Mouse (Mus musculus): Measurements from ENCODE around the gene Lrrc3.
"Not testable (repeated sequence)": the region's sequence is repeated elsewhere in the genome, so short reads cannot be mapped to it uniquely, and the experiment has no call there.

Gene Lrrc3

DNA sequence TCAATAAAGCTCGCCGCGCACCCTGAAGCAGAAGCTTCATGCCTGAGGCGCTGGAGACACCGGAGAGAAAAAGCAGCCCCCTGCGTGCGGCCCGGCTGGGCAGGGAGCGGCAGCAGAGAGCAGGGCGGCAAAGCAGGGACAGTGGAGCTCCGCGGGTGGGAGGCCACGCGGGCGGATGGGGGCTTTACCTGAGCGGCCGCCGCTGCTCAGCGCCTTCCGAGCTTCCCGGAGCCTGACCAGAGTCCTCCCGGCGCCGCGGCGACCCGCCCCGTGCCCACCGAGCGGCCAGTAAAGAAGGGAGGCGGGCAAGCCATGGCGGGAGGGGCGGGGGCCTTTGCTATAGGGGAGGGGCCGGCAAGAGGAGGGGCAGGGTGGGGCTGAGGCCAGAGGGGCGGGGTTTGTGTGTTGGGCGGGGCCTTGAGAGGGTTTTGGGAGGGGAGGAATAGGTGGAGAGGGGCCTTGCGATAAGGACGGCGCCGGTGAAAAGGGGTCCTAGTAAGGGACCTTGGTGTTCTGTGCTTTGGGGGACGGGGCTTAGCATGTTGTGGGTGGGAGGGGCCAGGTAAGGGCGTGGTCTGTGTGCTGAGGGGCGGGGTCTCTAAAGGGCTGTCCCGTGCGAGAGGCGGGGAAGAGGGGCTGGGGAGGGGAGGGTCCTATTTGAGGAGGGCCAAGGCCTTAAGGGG is at the start of gene Lrrc3:
Gene Lrrc3, minus strand, starts transcription at position 326 of the 683 bp plus-strand sequence.
- no peak for DNase-seq (ENCODE audit: low read depth in 1 of 2, low spot score in 2 of 2)

DNA sequence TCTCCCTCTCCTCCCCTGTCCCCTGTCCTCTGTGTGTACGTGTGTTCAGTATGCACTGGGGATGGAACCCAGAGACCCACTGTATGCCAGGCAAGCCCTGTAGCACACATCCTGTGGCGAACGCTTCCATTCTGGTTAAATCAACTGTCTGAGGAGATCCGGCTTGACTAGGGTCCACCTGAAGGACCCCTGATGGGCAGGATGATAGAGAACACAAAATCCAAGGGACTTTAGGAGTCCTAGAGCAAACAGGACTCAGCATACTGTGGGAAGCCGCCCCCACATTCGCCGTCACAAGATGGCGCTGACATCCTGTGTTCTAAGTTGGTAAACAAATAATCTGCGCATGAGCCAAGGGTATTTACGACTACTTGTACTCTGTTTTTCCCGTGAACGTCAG is 48.1 kb upstream of the Lrrc3 start:
- DNase-seq (ENCODE audit: low read depth in 1 of 2, low spot score in 2 of 2), result not testable (repeated sequence)

DNA sequence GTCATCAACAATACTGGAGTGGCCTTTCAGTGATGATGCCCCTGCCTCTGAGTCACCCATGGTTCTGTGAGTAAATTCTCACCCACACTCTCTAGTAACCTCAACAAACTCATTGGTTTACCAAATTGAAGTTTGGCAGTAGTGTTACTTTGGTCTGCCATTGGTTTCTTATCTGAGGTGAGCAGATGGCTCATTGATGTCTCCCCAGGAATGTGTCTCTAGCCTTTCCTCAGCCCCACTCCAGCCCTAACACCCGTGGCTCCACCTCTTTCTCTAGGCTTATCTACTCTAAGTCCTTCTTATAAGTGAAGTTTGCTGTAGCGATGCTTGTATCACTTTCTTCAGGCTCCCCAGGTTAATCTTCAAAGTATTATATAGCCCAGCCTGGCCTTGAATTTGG is 37.3 kb upstream of the Lrrc3 start:
- DNase-seq (ENCODE audit: low read depth in 1 of 2, low spot score in 2 of 2), result no peak

DNA sequence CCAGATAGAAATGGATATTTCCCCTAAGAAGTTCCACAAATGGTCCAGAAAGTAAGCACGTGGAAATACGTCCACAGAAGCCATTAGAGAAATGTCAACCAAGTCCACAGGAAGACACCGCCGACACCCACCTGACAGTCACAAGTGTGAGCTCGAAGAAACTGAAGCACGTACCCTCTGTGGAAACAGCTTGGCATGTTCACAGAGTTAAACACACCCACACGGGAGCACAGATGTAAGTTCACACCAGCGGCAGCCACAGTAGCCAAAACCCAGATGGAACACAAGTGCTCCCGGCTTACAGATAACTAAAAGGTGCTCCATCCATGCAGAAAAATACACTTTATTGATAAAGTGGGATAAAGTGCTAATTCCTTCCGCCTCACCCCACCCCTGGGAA is 25.0 kb upstream of the Lrrc3 start:
- no peak for DNase-seq (ENCODE audit: low read depth in 1 of 2, low spot score in 2 of 2)

- peak in 1 of 2 experiments; percentile 60 for DNase-seq (ENCODE audit: low read depth in 1 of 2, low spot score in 2 of 2)
These were observed 23.8 kb upstream of the Lrrc3 start for GRCm38 (mm10) chr10:77926140-77926539.

DNA sequence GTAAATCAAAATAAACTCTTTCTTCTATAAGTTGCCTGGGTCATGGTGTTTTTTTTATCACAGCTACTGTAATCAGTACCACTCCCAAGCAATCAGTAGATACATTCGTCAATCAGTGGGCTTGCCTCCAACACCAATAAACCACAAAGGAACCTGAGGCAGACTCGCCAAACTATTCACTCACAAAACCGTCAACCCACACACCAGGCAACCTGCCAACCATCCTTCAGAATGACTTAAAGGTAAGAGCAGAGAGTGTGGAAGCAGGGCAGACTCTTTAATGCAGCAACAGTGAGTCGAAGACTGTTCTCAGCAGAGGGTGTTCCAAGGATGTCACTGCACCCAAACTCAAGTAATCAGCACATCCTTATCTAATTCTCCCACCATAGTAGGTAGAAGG is 20.3 kb upstream of the Lrrc3 start:
- no peak for DNase-seq (ENCODE audit: low read depth in 1 of 2, low spot score in 2 of 2)

DNA sequence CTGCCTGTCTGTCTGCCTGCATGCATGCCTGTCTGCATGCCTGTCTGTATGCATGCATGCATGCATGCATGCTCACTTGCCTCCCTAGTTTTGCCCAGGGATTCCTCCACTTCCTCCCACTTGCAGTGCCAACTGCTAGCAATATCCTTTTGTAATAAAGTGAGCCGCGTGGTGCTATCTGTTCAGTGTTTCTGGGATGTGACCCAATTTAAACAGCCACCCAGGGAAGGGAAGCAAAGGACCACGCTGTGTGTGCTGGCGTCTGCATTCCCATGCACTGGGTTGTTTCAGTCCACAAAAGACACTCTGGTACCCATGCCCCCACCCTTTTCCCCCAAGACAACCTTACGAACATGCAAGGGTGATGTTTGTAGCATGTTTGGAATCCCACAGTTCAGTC is 18.7 kb upstream of the Lrrc3 start:
- no peak for DNase-seq (ENCODE audit: low read depth in 1 of 2, low spot score in 2 of 2)

DNA sequence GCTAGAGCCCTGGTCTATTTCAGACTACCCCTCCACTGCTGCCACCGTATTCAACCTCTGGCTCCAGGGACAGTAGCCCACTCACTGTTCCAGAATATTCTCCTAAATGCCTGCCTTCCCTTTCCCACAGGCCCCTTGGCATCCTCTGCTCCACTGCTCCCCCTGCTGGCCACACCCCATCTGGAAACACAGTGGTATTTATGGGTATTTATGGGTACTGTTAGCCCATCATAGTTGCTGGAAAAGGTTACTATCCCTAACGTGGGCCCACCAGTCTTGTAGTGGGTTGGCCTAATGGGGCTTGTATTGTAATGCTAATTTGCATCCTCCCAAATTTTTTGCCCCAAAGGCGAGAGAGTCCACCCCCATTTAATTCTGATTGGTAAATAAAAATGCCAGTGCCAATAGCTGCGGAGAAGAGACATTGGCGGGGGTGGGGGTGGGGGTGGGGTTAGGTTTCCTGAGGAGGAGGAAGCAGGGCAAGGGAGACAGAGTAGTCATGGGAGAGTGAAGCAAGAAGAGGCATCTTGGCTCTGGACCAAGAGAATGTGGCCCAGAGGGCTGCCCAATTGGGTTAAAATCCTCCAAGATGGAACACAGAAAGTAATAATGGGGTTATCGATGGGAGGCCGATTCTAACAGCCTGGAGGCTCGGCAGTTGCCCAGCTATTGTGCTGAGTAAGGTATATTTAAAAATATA is 14.4 kb upstream of the Lrrc3 start:
- peak in 1 of 2 experiments; percentile 48 for DNase-seq (ENCODE audit: low read depth in 1 of 2, low spot score in 2 of 2)

GRCm38 (mm10) chr10:77913292-77913691 is 11.0 kb upstream of the Lrrc3 start:
- no peak for DNase-seq (ENCODE audit: low read depth in 1 of 2, low spot score in 2 of 2)

DNA sequence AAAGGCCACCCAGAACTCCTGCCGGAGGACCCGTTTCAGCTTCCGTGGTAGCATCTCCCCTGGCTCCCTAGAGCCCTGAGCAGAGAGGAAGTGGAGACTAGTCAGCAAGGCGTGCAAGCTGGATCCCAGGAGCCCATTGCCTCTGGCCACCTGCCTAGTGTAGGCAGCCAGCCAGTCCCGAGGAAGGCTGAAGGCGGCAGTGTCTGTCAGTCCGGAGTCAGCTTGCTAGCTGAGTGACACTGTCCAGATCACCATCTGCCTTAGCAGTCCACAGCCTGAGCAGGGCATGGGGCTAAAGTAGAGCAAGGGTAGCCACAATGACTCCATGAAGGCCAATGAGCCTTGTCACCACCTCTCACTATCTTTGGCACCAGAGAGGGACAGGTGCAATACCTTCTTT is 10.3 kb upstream of the Lrrc3 start:
- DNase-seq (ENCODE audit: low read depth in 1 of 2, low spot score in 2 of 2), result no peak

GRCm38 (mm10) chr10:77902894-77903715 is 769 bp upstream of the Lrrc3 start:
- DNase-seq (ENCODE audit: low read depth in 1 of 2, low spot score in 2 of 2), result no peak

GRCm38 (mm10) chr10:77901871-77902210 is 495 bp downstream of the Lrrc3 start:
- DNase-seq (ENCODE audit: low read depth in 1 of 2, low spot score in 2 of 2), result no peak

DNA sequence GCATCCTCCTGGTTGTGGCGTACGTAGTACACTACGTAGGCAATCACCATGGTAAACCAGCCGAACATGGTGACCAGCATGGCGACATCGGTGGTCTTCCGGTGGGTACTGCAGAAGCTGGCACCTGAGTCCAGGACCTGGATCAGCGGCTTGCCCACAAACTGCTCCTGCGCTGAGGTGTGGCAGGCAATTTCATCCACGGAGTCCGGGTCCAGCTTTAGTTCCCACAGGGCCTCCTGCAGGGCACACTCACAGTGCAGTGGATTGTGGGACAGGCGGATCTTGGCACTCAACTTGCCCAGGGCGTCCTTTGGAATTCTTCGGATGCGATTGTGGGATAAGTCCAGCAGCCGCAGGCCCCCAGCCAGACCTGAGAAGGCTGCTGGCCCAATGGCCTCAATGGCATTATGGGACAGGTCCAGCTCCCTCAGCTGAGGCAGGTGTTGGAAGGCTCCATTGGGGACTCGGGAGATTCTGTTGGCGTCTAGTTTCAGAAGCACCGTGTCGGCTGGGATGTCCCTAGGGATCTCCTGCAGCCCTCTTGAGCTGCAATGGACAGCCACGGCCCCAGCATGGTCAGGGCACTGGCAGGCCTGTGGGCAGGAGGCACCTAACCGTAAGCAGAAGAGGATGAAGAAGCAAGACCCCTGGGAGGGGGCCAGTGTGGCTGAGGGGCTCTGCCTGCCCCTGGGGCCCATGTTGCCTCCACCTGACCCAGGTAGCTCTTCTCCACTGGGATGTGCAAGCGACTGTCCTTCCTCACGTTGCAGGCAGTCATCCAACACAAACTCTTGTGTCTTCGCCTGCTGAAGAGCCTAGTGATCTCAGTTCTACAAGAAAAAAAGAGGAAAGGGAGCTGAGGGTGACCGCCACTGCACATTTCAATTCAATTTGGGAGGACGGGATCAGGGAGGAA is 1.2 kb downstream of the Lrrc3 start:
- DNase-seq (ENCODE audit: low read depth in 1 of 2, low spot score in 2 of 2), result no peak

GRCm38 (mm10) chr10:77900126-77900525 is 2.2 kb downstream of the Lrrc3 start:
- no peak for DNase-seq (ENCODE audit: low read depth in 1 of 2, low spot score in 2 of 2)

DNA sequence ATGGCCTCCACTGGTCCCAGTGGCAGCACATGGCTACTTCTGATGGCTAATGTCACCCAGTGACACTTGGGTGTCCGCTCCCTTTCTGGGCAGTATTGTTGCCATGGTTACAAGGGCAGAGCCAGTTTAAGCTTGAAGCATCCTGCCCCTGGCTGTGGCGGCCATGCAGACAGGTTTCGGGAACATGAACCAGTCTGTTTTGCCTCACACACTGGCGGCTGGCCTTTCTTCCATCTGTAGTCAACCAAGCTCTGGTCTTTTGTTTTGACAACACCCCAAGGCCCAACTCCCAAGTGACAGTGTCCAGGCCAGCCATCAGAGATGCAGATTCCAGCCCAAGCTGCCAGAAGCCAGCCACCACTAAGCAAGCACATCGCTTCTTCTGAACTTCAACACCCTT is 6.8 kb downstream of the Lrrc3 start:
- DNase-seq (ENCODE audit: low read depth in 1 of 2, low spot score in 2 of 2), result no peak

DNA sequence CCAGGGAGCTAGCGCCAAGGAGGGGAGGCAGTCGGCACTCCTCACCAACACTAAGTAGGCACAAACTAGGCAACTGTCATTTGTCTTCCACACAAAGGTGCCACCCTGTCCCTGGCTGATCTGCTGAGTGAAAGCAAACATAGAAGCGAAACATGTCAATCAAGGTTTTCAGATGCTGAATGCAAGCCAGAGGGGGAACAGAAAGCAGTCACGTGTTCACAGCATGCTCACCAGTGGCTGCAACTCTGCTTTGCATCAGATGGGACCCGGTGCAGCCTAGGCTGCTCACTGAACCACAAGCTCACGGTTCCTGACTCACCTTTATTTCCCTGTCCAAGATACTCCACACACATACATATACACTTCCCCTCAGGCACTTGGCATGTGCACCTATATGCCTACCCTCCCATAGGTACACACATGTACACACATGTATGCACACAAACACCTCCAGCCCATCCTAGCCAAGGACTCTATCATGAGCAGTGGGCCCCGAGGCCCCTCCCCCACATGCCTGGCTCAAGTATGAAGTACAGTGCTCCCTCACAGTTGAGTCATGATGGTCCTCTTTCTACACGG is 11.3 kb downstream of the Lrrc3 start:
- DNase-seq (ENCODE audit: low read depth in 1 of 2, low spot score in 2 of 2), result no peak

GRCm38 (mm10) chr10:77886007-77886747 is 16.2 kb downstream of the Lrrc3 start:
- DNase-seq (ENCODE audit: low read depth in 1 of 2, low spot score in 2 of 2), result no peak

DNA sequence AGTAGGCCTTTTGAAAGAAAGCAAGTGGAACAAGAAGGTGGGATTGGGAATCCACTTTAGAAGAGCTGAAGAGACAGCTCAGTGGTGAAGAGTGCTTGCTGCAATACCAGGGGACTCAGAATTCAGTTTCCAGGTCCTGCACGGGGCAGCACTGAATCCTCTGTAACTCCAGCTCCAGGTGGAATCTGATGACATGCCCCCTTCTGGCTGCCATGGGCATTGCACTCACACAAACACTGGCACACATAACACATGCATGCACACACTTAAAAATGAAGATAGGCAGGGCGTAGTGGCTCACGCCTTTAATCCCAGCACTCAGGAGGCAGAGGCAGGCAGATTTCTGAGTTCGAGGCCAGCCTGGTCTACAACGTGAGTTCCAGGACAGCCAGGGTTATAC is 19.8 kb downstream of the Lrrc3 start:
- DNase-seq (ENCODE audit: low read depth in 1 of 2, low spot score in 2 of 2), result no peak

DNA sequence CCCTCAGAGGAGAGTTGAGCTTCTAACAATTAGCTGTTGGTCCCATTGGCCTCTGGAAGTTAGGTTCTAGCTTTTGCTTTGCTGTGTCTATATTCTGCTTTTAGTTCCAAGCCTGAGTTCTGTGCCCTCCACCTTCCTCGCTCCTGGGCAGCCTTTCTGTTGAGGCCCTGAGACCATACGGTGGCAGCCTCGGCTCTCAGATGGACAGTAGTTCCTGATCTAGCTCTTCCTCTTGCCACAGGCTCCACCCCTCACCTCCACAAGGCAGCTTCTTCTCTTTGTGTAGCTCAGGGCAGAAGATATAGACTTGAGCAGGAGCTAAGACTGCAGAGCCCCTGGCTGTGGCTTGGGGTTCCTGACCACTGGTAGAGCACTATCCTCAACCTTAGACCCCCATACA is 22.0 kb downstream of the Lrrc3 start:
- no peak for DNase-seq (ENCODE audit: low read depth in 1 of 2, low spot score in 2 of 2)

DNA sequence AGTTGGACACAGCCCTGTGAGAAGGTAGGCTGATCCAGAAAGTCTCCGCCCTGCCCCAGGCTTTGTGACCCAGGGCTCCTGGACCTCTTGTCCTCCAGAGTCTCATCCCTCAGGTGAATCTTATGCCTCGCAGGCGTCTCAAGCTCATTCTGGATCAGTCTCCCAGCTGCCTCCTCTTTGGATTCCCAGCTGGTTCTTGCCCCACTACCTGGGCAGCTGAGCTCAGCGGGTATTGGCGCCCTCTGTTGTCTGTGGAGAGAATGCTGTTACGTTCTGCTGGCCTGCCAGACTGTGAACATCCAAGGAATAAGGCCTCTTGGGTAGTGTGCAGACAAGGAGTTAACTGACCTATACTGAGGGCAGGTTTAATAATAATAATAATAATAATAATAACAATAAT is 23.4 kb downstream of the Lrrc3 start:
- no peak for DNase-seq (ENCODE audit: low read depth in 1 of 2, low spot score in 2 of 2)

All from monocyte, adult 2 months (primary cell).